Mouse (Mus musculus) megakaryocyte-erythroid progenitor cell, adult 5-6 weeks (primary cell): Measurements from ENCODE around the gene Daxx. TPM values are rescaled to one million over a fixed set of nuclear protein-coding genes. Genes with fewer than 3 reads are reported as not detected.

Experiments used
- ATAC-seq: replicated peaks from 2 replicates; pipeline ENCODE4 v1.8.0; 2016; ENCODE audit warnings: mild to moderate bottlenecking, inconsistent platforms; ENCODE audit not compliant: severe bottlenecking, poor library complexity, low FRiP score, low TSS enrichment
- total RNA-seq, 2 experiments: library from RNA; stranded (forward) in 1 of 2; stranded (reverse) in 1 of 2; fragments of 200-1000, 215-1000 nt in 1 of 2; fragments of >200 nt in 1 of 2; fragmentation: Nextera tagmentation in 1 of 2; gene quantifications; 2 replicates each; pipeline ENCODE4 v1.2.3; 2014 to 2017

Daxx gene
- total RNA-seq, 2 experiments from 2014 or later, result 49.0 to 70.5 TPM

GRCm38 (mm10) chr17:33955555-33956214 lies 46.5 kb downstream of the Daxx start, which contains the start of the genes Vps52 and Rps18:
TSS of gene Vps52 (plus strand) at chr17:33955812.
TSS of gene Rps18 (minus strand) at chr17:33956001.
- peak; percentile 70 for ATAC-seq

- ATAC-seq, result no peak
These were observed 47.1 kb downstream of the Daxx start for GRCm38 (mm10) chr17:33956336-33956735.

GRCm38 (mm10) chr17:33957493-33957892 lies 48.3 kb downstream of the Daxx start:
- no peak for ATAC-seq

- ATAC-seq, result no peak
These were observed 49.2 kb downstream of the Daxx start for GRCm38 (mm10) chr17:33958451-33958850.

DNA sequence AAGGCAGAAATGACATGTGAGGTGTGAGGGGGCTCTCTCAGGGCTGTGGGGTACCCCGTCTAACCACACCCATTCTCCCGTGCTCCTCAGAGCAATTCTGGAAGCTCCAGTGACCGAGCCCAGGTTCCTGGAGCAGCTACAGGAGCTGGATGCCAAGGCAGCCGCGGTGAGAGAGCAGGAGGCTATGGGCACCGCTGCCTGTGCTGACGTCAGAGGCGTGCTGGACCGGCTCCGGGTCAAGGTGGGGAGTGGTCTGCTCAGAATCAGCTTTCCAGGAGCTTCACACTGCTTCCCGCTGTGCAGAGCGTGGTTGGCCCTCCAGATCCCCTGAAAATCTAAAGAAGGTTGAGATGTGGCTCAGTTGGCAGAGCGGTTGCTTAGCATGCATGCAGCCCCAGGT lies 49.9 kb downstream of the Daxx start:
- ATAC-seq, result no peak

GRCm38 (mm10) chr17:33959948-33960347 lies 50.7 kb downstream of the Daxx start:
- no peak for ATAC-seq

DNA sequence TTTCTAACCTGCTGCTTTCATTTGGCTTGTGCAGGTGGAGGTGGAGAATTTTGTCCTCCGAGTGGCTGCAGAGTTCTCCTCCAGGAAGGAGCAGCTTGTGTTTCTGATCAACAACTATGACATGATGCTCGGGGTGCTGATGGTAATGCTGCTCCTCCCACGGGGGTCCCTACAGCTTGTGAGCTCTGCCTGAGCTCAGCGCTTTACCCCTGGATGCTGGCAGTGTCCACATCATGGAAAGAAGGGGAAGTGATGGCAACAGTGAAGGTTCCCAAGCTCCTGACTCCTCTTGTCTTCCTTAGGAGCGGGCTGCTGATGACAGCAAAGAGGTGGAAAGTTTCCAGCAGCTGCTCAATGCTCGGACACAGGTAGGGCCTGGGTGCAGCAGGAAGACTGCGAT lies 53.7 kb downstream of the Daxx start:
- ATAC-seq, result no peak

Other genes starting within 250 kb of the Daxx start
- gene Hnrnpm, start 222.6 kb upstream of the Daxx start, total RNA-seq (2014; fragmentation: Nextera tagmentation), result 579 and 611 TPM in 2 replicates
- gene Hnrnpm, start 222.6 kb upstream of the Daxx start, total RNA-seq (2017), result 338 and 437 TPM in 2 replicates
- 53.7 and 55.5 TPM in 2 replicates for gene March2, start 190.7 kb upstream of the Daxx start, total RNA-seq (2014; fragmentation: Nextera tagmentation)
- gene March2, start 190.7 kb upstream of the Daxx start, total RNA-seq (2017), result 33.4 and 48.1 TPM in 2 replicates
- 98.0 and 144 TPM in 2 replicates for gene Rab11b, start 148.9 kb upstream of the Daxx start, total RNA-seq (2014; fragmentation: Nextera tagmentation)
- gene Rab11b, start 148.9 kb upstream of the Daxx start, total RNA-seq (2017), result 27.5 and 33.0 TPM in 2 replicates
- gene Angptl4, start 127.6 kb upstream of the Daxx start, total RNA-seq (2014; fragmentation: Nextera tagmentation), result 14.9 and 18.2 TPM in 2 replicates
- 13.0 and 17.1 TPM in 2 replicates for gene Angptl4, start 127.6 kb upstream of the Daxx start, total RNA-seq (2017)
- 12.0 and 19.7 TPM in 2 replicates for gene Kank3, start 98.9 kb upstream of the Daxx start, total RNA-seq (2014; fragmentation: Nextera tagmentation)
- 1.6 and 2.4 TPM in 2 replicates for gene Kank3, start 98.9 kb upstream of the Daxx start, total RNA-seq (2017)
- 3,294 and 3,898 TPM in 2 replicates for gene Rps28, start 84.9 kb upstream of the Daxx start, total RNA-seq (2014; fragmentation: Nextera tagmentation)
- gene Rps28, start 84.9 kb upstream of the Daxx start, total RNA-seq (2017), result 3,120 and 3,626 TPM in 2 replicates
- gene Ndufa7, start 84.8 kb upstream of the Daxx start, total RNA-seq (2014; fragmentation: Nextera tagmentation), result 261 and 275 TPM in 2 replicates
- gene Ndufa7, start 84.8 kb upstream of the Daxx start, total RNA-seq (2017), result 85.6 and 250 TPM in 2 replicates
- 11.4 and 19.2 TPM in 2 replicates for gene Cd320, start 66.3 kb upstream of the Daxx start, total RNA-seq (2014; fragmentation: Nextera tagmentation)
- 14.1 and 19.6 TPM in 2 replicates for gene Cd320, start 66.3 kb upstream of the Daxx start, total RNA-seq (2017)
- gene Gm7029, start 35.6 kb upstream of the Daxx start, total RNA-seq (2014; fragmentation: Nextera tagmentation), result not detected in 2 replicates
- not detected in 2 replicates for gene Gm7029, start 35.6 kb upstream of the Daxx start, total RNA-seq (2017)
- gene Kifc1, start 18.8 kb upstream of the Daxx start, total RNA-seq (2014; fragmentation: Nextera tagmentation), result 14.7 and 31.9 TPM in 2 replicates
- 15.6 and 17.0 TPM in 2 replicates for gene Kifc1, start 18.8 kb upstream of the Daxx start, total RNA-seq (2017)
- gene Platr17, start 4.3 kb upstream of the Daxx start, total RNA-seq (2014; fragmentation: Nextera tagmentation), result not detected in 2 replicates
- not detected in 2 replicates for gene Platr17, start 4.3 kb upstream of the Daxx start, total RNA-seq (2017)
- 47.9 and 65.3 TPM in 2 replicates for gene Tapbp, start 6.5 kb downstream of the Daxx start, total RNA-seq (2014; fragmentation: Nextera tagmentation)
- gene Tapbp, start 6.5 kb downstream of the Daxx start, total RNA-seq (2017), result 35.6 and 42.1 TPM in 2 replicates
- gene Zbtb22, start 6.5 kb downstream of the Daxx start, total RNA-seq (2014; fragmentation: Nextera tagmentation), result 18.0 and 18.4 TPM in 2 replicates
- 14.9 and 18.6 TPM in 2 replicates for gene Zbtb22, start 6.5 kb downstream of the Daxx start, total RNA-seq (2017)
- 42.6 and 49.0 TPM in 2 replicates for gene Rgl2, start 20.1 kb downstream of the Daxx start, total RNA-seq (2014; fragmentation: Nextera tagmentation)
- gene Rgl2, start 20.1 kb downstream of the Daxx start, total RNA-seq (2017), result 10.4 and 14.0 TPM in 2 replicates
- 192 and 240 TPM in 2 replicates for gene Pfdn6, start 30.9 kb downstream of the Daxx start, total RNA-seq (2014; fragmentation: Nextera tagmentation)
- gene Pfdn6, start 30.9 kb downstream of the Daxx start, total RNA-seq (2017), result 209 and 235 TPM in 2 replicates
- 75.2 and 76.4 TPM in 2 replicates for gene Wdr46, start 31.2 kb downstream of the Daxx start, total RNA-seq (2014; fragmentation: Nextera tagmentation)
- gene Wdr46, start 31.2 kb downstream of the Daxx start, total RNA-seq (2017), result 78.8 and 105 TPM in 2 replicates
- gene B3galt4, start 42.1 kb downstream of the Daxx start, total RNA-seq (2014; fragmentation: Nextera tagmentation), result 0.90 and 1.8 TPM in 2 replicates
- gene B3galt4, start 42.1 kb downstream of the Daxx start, total RNA-seq (2017), result 2.7 TPM in 1 of 2 replicates, not detected in the other
- 41.4 and 51.4 TPM in 2 replicates for gene Vps52, start 46.4 kb downstream of the Daxx start, total RNA-seq (2014; fragmentation: Nextera tagmentation)
- gene Vps52, start 46.4 kb downstream of the Daxx start, total RNA-seq (2017), result 17.4 and 26.2 TPM in 2 replicates
- gene Rps18, start 46.6 kb downstream of the Daxx start, total RNA-seq (2014; fragmentation: Nextera tagmentation), result 6,055 and 6,432 TPM in 2 replicates
- gene Rps18, start 46.6 kb downstream of the Daxx start, total RNA-seq (2017), result 1,728 and 1,730 TPM in 2 replicates
- gene H2-K1, start 90.9 kb downstream of the Daxx start, total RNA-seq (2014; fragmentation: Nextera tagmentation), result 870 and 1,054 TPM in 2 replicates
- gene H2-K1, start 90.9 kb downstream of the Daxx start, total RNA-seq (2017), result 664 and 816 TPM in 2 replicates
- 12.8 and 24.7 TPM in 2 replicates for gene Ring1, start 115.3 kb downstream of the Daxx start, total RNA-seq (2014; fragmentation: Nextera tagmentation)
- gene Ring1, start 115.3 kb downstream of the Daxx start, total RNA-seq (2017), result 13.5 and 15.4 TPM in 2 replicates
- gene H2-Ke6, start 118.6 kb downstream of the Daxx start, total RNA-seq (2014; fragmentation: Nextera tagmentation), result 118 and 144 TPM in 2 replicates
- 41.6 and 46.8 TPM in 2 replicates for gene H2-Ke6, start 118.6 kb downstream of the Daxx start, total RNA-seq (2017)
- 18.1 and 18.3 TPM in 2 replicates for gene Slc39a7, start 122.3 kb downstream of the Daxx start, total RNA-seq (2014; fragmentation: Nextera tagmentation)
- 94.1 and 169 TPM in 2 replicates for gene Slc39a7, start 122.3 kb downstream of the Daxx start, total RNA-seq (2017)
- 49.6 and 58.9 TPM in 2 replicates for gene Rxrb, start 122.4 kb downstream of the Daxx start, total RNA-seq (2014; fragmentation: Nextera tagmentation)
- 31.4 and 33.3 TPM in 2 replicates for gene Rxrb, start 122.4 kb downstream of the Daxx start, total RNA-seq (2017)
- gene Col11a2, start 130.0 kb downstream of the Daxx start, total RNA-seq (2014; fragmentation: Nextera tagmentation), result 1.1 and 3.6 TPM in 2 replicates
- 0.05 and 0.46 TPM in 2 replicates for gene Col11a2, start 130.0 kb downstream of the Daxx start, total RNA-seq (2017)
- gene H2-Oa, start 182.9 kb downstream of the Daxx start, total RNA-seq (2014; fragmentation: Nextera tagmentation), result 6.2 and 15.1 TPM in 2 replicates
- 0.75 and 5.8 TPM in 2 replicates for gene H2-Oa, start 182.9 kb downstream of the Daxx start, total RNA-seq (2017)
- 26.4 and 41.6 TPM in 2 replicates for gene H2-DMa, start 210.1 kb downstream of the Daxx start, total RNA-seq (2014; fragmentation: Nextera tagmentation)
- 35.0 and 36.7 TPM in 2 replicates for gene H2-DMa, start 210.1 kb downstream of the Daxx start, total RNA-seq (2017)
- gene Brd2, start 213.2 kb downstream of the Daxx start, total RNA-seq (2014; fragmentation: Nextera tagmentation), result 173 and 198 TPM in 2 replicates
- gene Brd2, start 213.2 kb downstream of the Daxx start, total RNA-seq (2017), result 312 and 511 TPM in 2 replicates
- 0.81 and 2.9 TPM in 2 replicates for gene H2-DMb2, start 233.9 kb downstream of the Daxx start, total RNA-seq (2014; fragmentation: Nextera tagmentation)
- not detected in 2 replicates for gene H2-DMb2, start 233.9 kb downstream of the Daxx start, total RNA-seq (2017)
- gene H2-DMb1, start 243.7 kb downstream of the Daxx start, total RNA-seq (2014; fragmentation: Nextera tagmentation), result 3.8 and 9.1 TPM in 2 replicates
- 10.1 and 22.9 TPM in 2 replicates for gene H2-DMb1, start 243.7 kb downstream of the Daxx start, total RNA-seq (2017)